Mouse (Mus musculus) lung, postnatal 0 days (tissue): ENCODE data around the gene Serpine1. TPM values are rescaled to one million over a fixed set of nuclear protein-coding genes. Genes with fewer than 3 reads are reported as not detected.

Experiments
- ATAC-seq: fragments of 200-750 bp; cut with Nextera tagmentation; 2 replicates; pipeline ENCODE4 v1.8.0; 2017; ENCODE audit warnings: moderate library complexity
- DNase-seq: peaks from one replicate; pipeline ENCODE4 v3.0.0-alpha.2; 2016; ENCODE audit warnings: low spot score
- H3K27ac ChIP-seq: fragments of 300-500 bp; sonication (generic); 2 replicates; pipeline ENCODE4 v1.5.1; 2014; ENCODE audit warnings: antibody characterized with exemption, mild to moderate bottlenecking, low read length, mixed read lengths
- H3K27me3 ChIP-seq: fragments of 300-500 bp; sonication (generic); replicated peaks from 2 replicates; pipeline ENCODE4 v1.6.1; 2014; ENCODE audit warnings: low read length, mixed read lengths; ENCODE audit not compliant: insufficient read depth
- H3K36me3 ChIP-seq: fragments of 300-500 bp; sonication (generic); 2 replicates; pipeline ENCODE4 v1.6.1; 2014; ENCODE audit warnings: low read length, mixed read lengths; ENCODE audit not compliant: insufficient read depth
- H3K4me1 ChIP-seq: fragments of 300-500 bp; sonication (generic); 2 replicates; pipeline ENCODE4 v1.6.1; 2014; ENCODE audit warnings: antibody characterized with exemption, low read depth, low read length, mixed read lengths; ENCODE audit not compliant: insufficient read depth
- H3K4me2 ChIP-seq: fragments of 300-500 bp; sonication (generic); replicated peaks from 2 replicates; pipeline ENCODE4 v1.6.1; 2014; ENCODE audit warnings: low read depth, mild to moderate bottlenecking, low read length, moderate library complexity, mixed read lengths
- H3K4me3 ChIP-seq: fragments of 300-500 bp; sonication (generic); 2 replicates; pipeline ENCODE4 v1.5.1; 2014; ENCODE audit warnings: low read depth, low read length
- H3K9ac ChIP-seq: fragments of 300-500 bp; sonication (generic); replicated peaks from 2 replicates; pipeline ENCODE4 v1.6.1; 2014; ENCODE audit warnings: low read depth, mild to moderate bottlenecking
- H3K9me3 ChIP-seq: fragments of 300-500 bp; sonication (generic); 2 replicates; pipeline ENCODE4 v1.6.1; 2016; ENCODE audit warnings: low read length, mixed read lengths
- CTCF ChIP-seq: IDR thresholded peaks from 2 replicates; pipeline ENCODE4 v1.5.1; 2016; ENCODE audit warnings: antibody characterized with exemption, mild to moderate bottlenecking
- EP300 ChIP-seq: IDR thresholded peaks from 2 replicates; pipeline ENCODE4 v1.6.1; 2016; ENCODE audit warnings: antibody characterized with exemption, mild to moderate bottlenecking, control low read depth
- WGBS: fragments of 180-500 bp; shearing (Covaris S2); extraction: QIAGEN DNeasy Blood & Tissue Kit; methylation state at CpG from one replicate; pipeline ENCODE4 v1.1.7; 2014; 5-methylcytosine and 5-hydroxymethylcytosine counted together
- polyA plus RNA-seq: library from polyadenylated mRNA; unstranded; fragments of >200 nt; fragmentation: Nextera tagmentation; extraction: Ambion mirVana; gene quantifications from 2 replicates; pipeline ENCODE4 v1.2.1, GENCODE M21; 2015

The Serpine1 gene
- polyA plus RNA-seq, 1 experiment from 2014 or later: 1.1 TPM

DNA sequence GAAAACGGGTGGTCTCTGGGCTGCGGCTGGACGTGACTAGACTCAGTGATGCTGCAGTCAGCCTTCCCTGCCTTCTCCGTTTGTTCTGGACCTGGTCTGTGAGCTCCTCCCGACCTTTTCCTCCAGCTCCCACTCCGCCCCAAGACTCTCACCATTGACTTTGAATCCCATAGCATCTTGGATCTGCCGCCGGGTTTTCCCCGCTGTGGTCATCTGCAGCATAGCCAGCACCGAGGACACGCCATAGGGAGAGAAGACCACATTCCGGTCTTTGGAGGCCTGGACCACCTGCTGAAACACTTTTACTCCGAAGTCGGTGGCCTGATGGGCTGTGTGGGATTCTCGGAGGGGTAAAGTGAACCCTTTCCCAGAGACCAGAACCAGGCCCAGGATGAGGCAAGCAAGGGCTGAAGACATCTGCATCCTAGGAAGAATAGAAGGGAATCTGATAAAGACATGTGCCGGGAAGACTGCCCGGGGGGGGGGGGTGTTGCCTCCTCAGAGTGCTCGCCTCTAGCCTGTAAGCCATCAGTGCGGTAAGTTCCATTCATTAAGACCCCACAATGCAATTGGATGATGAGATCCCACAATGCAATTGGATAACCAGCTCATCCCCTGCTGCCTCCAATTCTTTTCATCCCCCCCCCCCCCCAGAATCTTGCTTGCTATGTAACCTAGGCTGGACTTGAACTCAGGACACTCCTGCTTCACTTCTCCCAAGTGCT, 1.0 kb downstream of the Serpine1 start:
- Histone ChIP-seq H3K9ac (no peak overlapping the region), H3K4me3 (peak overlapping the region; percentile 33; the same call in 1 of the 2 replicates), H3K4me2 (peak overlapping the region; percentile 56), H3K9me3 (no peaks in the 10 kb centered on the region), H3K36me3 (no peaks in the 10 kb centered on the region; the same call in 1 of the 2 replicates), H3K4me1 (peaks cover 32% of the 10 kb centered on the region), H3K27ac (no peak overlapping the region), H3K27me3 (no peaks in the 10 kb centered on the region)
- ATAC-seq (no peak), DNase-seq (no peak)
- 89% methylated on average over 18 of the region's 19 CpGs for WGBS
- TF ChIP-seq EP300: no peak
- TF ChIP-seq CTCF: no peak

DNA sequence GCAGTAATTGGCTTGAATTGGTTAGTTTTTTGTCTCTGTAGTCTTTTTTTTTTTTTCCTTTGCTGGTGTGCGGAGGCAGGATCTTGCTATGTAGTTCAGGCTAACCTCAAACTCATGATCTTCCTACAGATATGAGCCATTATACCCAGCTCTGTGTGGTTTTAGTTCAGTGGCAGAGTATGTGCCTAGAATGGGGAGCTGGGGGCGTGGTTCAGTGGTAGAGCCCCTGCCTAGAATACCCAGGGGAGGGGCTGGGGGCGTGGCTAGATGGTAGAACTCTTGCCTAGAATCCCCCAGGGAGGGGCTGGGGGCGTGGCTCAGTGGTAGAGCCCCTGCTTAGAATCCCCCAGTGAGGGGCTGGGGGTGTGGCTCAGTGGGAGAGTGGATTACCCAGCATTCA, 3.4 kb downstream of the Serpine1 start:
- ATAC-seq: no peak
- Histone ChIP-seq H3K4me2 (no peak overlapping the region), H3K4me3 (no peak overlapping the region), H3K36me3 (no peaks in the 10 kb centered on the region; the same call in 1 of the 2 replicates), H3K9me3 (no peaks in the 10 kb centered on the region), H3K9ac (no peak overlapping the region), H3K27me3 (no peaks in the 10 kb centered on the region), H3K4me1 (peaks cover 10% of the 10 kb centered on the region; the same call in 1 of the 2 replicates), H3K27ac (no peak overlapping the region)
- no peak for DNase-seq
- 69% methylated on average over 3 of the region's 4 CpGs for WGBS
- TF ChIP-seq EP300 (no peak), CTCF (no peak)

DNA sequence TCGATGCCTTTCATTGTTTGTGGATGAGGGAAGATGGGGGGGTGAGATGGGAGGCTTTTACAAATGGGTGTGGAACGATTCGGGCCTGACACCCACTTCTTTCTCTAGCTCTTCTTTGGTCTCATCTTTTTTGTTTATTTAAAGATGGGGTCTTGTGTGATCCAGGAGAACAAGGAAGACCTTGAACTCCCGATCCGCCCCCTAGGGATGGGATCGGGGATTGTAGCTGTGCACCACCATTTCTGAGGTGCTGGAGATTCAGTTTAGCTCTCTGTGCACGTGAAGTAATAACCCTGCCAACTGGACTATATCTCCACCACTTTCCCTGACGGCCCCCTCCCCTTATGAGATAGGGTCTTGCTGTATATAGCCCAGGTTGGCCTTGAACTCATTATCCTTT, 6.1 kb downstream of the Serpine1 start:
- ATAC-seq: no peak
- H3K4me3 ChIP-seq: no peak overlapping the region
- 65% methylated on average over 8 of the region's 8 CpGs for WGBS

DNA sequence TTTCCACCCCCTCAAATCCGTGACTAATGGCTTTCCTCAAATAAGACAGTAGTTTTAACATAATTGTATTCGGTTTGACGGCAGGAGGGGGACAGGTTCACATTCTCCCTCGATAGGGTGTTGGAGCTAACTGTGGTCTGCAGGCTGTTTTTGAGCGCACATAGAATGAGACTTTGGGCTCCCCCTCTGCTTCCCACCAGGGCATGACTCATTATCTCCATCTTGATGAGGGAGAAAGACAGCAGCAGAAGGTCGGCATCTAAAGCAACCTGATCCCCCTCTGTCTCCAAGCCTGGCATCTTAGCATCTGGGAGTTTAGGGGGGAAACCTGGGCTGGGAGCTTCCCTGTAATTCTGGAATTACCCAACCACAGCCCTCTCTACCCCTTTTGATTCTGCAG, 6.6 kb downstream of the Serpine1 start:
- Histone ChIP-seq H3K27ac (no peak overlapping the region), H3K4me2 (no peak overlapping the region), H3K4me3 (no peak overlapping the region), H3K36me3 (peaks cover 6% of the 10 kb centered on the region; the same call in 1 of the 2 replicates), H3K27me3 (no peaks in the 10 kb centered on the region), H3K4me1 (no peaks in the 10 kb centered on the region), H3K9me3 (no peaks in the 10 kb centered on the region), H3K9ac (no peak overlapping the region)
- no peak for TF ChIP-seq CTCF
- TF ChIP-seq EP300: no peak
- WGBS: 64% methylated on average over 6 of the region's 6 CpGs
- no peak for ATAC-seq
- DNase-seq: no peak

More for the DNA sequence above, 6.1 kb downstream of the Serpine1 start:
- Histone ChIP-seq H3K4me2 (no peak overlapping the region), H3K9me3 (no peaks in the 10 kb centered on the region), H3K9ac (no peak overlapping the region), H3K36me3 (peaks cover 6% of the 10 kb centered on the region; the same call in 1 of the 2 replicates), H3K4me1 (no peaks in the 10 kb centered on the region; the same call in 1 of the 2 replicates), H3K27ac (no peak overlapping the region), H3K27me3 (no peaks in the 10 kb centered on the region)
- DNase-seq: no peak
- TF ChIP-seq CTCF (no peak), EP300 (no peak)

DNA sequence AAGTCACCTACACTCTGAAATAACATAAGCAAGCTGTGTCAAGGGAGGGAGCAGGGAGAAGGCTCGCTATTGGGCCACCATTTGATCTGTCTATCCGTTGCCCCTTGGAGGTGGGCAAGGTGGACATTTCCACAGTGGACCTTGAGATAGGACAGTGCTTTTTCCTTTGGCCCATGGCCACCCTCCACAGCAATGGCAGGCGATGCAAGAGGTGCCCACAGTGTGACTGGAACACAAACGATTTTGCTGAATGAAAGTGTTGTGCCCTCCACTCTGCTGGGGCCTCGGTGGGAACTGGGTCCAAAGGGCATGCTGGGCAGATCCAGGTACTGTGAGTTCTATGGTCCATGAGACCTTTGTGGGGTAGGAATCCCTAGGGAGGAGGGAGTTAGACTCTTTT, 9.5 kb downstream of the Serpine1 start:
- 88% methylated on average over 5 of the region's 5 CpGs for WGBS
- H3K27me3 ChIP-seq: no peaks in the 10 kb centered on the region
- DNase-seq: no peak
- no peak overlapping the region for H3K4me2 ChIP-seq
- no peak for ATAC-seq
- no peaks in the 10 kb centered on the region for H3K4me1 ChIP-seq
- H3K36me3 ChIP-seq: peaks cover 6% of the 10 kb centered on the region; the same call in 1 of the 2 replicates
- no peak overlapping the region for H3K4me3 ChIP-seq
- no peaks in the 10 kb centered on the region for H3K9me3 ChIP-seq
- H3K9ac ChIP-seq: no peak overlapping the region
- H3K27ac ChIP-seq: no peak overlapping the region
- no peak for TF ChIP-seq EP300
- no peak for TF ChIP-seq CTCF

DNA sequence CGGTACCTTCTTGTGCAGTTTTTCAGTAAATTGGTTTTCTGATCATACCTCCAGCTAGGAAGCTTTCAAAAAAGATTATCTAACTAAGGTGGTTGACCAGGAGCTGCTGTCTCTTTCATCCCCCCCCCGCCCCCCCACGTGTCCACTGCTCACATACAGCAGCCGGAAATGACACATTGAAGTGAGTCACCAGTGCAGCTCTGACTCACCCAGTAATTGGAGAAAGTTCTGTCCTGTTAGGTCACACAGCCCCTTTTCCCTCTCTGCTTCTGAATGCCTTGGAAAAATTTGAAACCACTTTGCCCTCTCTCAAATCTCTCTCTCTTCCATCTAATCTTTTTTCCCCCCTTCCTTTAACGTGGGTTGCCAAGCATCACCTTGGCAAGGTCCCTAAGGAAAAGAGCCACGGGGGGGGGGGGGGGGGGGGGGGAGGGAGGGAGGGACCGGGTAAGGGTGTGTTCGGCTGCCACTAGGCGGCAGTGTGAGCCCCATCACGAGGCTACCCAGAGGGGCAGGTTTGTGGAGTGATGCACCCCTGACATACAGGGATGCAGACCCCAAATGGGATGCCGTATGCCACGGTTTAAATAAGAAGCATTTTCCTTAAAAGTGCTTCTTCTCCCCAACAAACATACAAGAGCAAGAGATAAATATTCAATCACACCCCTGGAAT, 10.1 kb downstream of the Serpine1 start:
- Histone ChIP-seq H3K4me3 (no peak overlapping the region), H3K4me1 (no peaks in the 10 kb centered on the region), H3K27ac (no peak overlapping the region), H3K4me2 (no peak overlapping the region), H3K36me3 (peaks cover 6% of the 10 kb centered on the region; the same call in 1 of the 2 replicates), H3K9me3 (no peaks in the 10 kb centered on the region), H3K27me3 (no peaks in the 10 kb centered on the region), H3K9ac (no peak overlapping the region)
- TF ChIP-seq CTCF (peak; percentile 67), EP300 (no peak)
- DNase-seq: peak; percentile 69
- WGBS: 16% methylated on average over 10 of the region's 12 CpGs
- ATAC-seq: peak; percentile 81
